Mouse (Mus musculus) heart, postnatal 0 days (tissue): ENCODE results near the gene Cldn10. TPM values are rescaled to one million over a fixed set of nuclear protein-coding genes. Genes with fewer than 3 reads are reported as not detected.

Source experiments
- ATAC-seq: fragments of 200-750 bp; cut with Nextera tagmentation; 2 replicates; pipeline ENCODE4 v1.8.0; 2017; ENCODE audit warnings: low read depth, moderate number of reproducible peaks, moderate library complexity; ENCODE audit not compliant: insufficient read depth
- DNase-seq: peaks from one replicate; pipeline ENCODE4 v3.0.0-alpha.2; 2016; ENCODE audit warnings: low spot score
- H3K27ac ChIP-seq: fragments of 300-500 bp; sonication (generic); 2 replicates; pipeline ENCODE4 v1.5.1; 2014; ENCODE audit warnings: low read depth, mild to moderate bottlenecking
- H3K27me3 ChIP-seq: fragments of 300-500 bp; sonication (generic); 2 replicates; pipeline ENCODE4 v1.6.1; 2014; ENCODE audit warnings: low read length, mixed read lengths; ENCODE audit not compliant: control insufficient read depth, insufficient read depth
- H3K36me3 ChIP-seq: fragments of 300-500 bp; sonication (generic); replicated peaks from 2 replicates; pipeline ENCODE4 v1.6.1; 2014; ENCODE audit warnings: low read length, mixed read lengths; ENCODE audit not compliant: control insufficient read depth, insufficient read depth
- H3K4me1 ChIP-seq: fragments of 300-500 bp; sonication (generic); 2 replicates; pipeline ENCODE4 v1.6.1; 2014; ENCODE audit warnings: antibody characterized with exemption; ENCODE audit not compliant: control insufficient read depth, insufficient read depth
- H3K4me2 ChIP-seq: fragments of 300-500 bp; sonication (generic); 2 replicates; pipeline ENCODE4 v1.6.1; 2014; ENCODE audit warnings: low read depth, mild to moderate bottlenecking, low read length, moderate library complexity
- H3K4me3 ChIP-seq: fragments of 300-500 bp; sonication (generic); 2 replicates; pipeline ENCODE4 v1.5.1; 2014; ENCODE audit warnings: low read depth, low read length
- H3K9ac ChIP-seq: fragments of 300-500 bp; sonication (generic); replicated peaks from 2 replicates; pipeline ENCODE4 v1.6.1; 2014; ENCODE audit warnings: low read depth, low read length, mixed read lengths
- H3K9me3 ChIP-seq: fragments of 300-500 bp; sonication (generic); replicated peaks from 2 replicates; pipeline ENCODE4 v1.6.1; 2016; ENCODE audit warnings: low read length; ENCODE audit not compliant: control insufficient read depth
- CTCF ChIP-seq: IDR thresholded peaks from 2 replicates; pipeline ENCODE4 v1.5.1; 2016; ENCODE audit warnings: antibody characterized with exemption, control low read depth, low read depth
- EP300 ChIP-seq: IDR thresholded peaks from 2 replicates; pipeline ENCODE4 v1.6.1; 2016; ENCODE audit warnings: antibody characterized with exemption, low read depth
- WGBS: fragments of 180-500 bp; shearing (Covaris S2); extraction: QIAGEN DNeasy Blood & Tissue Kit; methylation state at CpG from one replicate; pipeline ENCODE4 v1.1.7; 2014; 5-methylcytosine and 5-hydroxymethylcytosine counted together
- polyA plus RNA-seq: library from polyadenylated mRNA; unstranded; fragments of >200 nt; fragmentation: Nextera tagmentation; extraction: Ambion mirVana; gene quantifications from 2 replicates; pipeline ENCODE4 v1.2.1, GENCODE M21; 2015
- total RNA-seq: library from RNA; depleted of rRNA; stranded (reverse); fragments of >200 nt; gene quantifications from 2 replicates; pipeline ENCODE4 v1.2.3, GENCODE M21; 2014; ENCODE audit warnings: low replicate concordance

The Cldn10 gene
- total and polyA plus RNA-seq, 2 experiments from 2014 or later = 0.15 to 1.7 TPM

DNA sequence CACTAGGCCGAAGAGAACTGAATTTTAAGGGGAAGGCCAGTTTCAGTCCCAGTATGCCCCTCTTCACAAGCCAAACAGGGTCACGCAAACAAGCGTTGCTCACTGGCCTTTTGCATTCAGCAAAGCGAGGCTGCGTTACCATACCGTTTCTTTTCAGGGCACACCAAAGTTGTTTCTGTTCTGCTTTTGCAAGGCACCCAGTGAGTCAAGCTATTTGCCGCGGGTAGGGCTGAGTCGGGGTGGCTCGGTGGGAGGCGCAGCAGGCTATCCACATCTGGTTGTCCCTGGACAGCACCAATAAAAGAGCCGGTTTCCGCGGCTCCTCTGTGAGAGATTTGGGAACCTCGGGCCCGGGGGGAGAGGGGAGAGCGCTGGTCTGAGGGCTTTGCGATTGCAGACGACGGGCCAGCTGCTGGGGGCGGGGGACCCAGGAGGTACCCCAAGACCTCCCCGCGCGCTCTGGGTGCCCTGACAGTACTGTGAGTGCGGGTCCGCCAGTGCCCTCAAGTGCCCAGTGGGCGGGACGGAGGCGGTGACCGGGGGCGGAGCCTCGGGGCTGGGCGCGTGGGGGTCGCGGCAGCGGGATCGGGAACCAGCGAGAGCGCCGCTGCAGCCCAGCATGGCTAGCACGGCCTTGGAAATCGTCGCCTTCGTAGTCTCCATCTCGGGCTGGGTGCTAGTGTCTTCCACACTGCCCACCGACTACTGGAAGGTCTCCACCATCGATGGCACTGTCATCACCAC is 66.8 kb downstream of the Cldn10 start:
- H3K9ac ChIP-seq = peak overlapping the region; percentile 36; the same call in 1 of the 2 replicates
- no peaks in the 10 kb centered on the region for H3K36me3 ChIP-seq
- H3K4me1 ChIP-seq = peaks cover 9% of the 10 kb centered on the region
- peak overlapping the region; percentile 63 for H3K4me3 ChIP-seq
- ATAC-seq = 0 out of 2 replicates have a peak, but pooled peaks have one; percentile 51
- no peak for TF ChIP-seq EP300
- TF ChIP-seq CTCF = no peak
- no peak for DNase-seq
- no peaks in the 10 kb centered on the region for H3K9me3 ChIP-seq
- WGBS = 2% methylated on average over 45 of the region's 48 CpGs
- peak overlapping the region; percentile 98 for H3K4me2 ChIP-seq
- no peak overlapping the region for H3K27ac ChIP-seq
- peaks cover 21% of the 10 kb centered on the region for H3K27me3 ChIP-seq

DNA sequence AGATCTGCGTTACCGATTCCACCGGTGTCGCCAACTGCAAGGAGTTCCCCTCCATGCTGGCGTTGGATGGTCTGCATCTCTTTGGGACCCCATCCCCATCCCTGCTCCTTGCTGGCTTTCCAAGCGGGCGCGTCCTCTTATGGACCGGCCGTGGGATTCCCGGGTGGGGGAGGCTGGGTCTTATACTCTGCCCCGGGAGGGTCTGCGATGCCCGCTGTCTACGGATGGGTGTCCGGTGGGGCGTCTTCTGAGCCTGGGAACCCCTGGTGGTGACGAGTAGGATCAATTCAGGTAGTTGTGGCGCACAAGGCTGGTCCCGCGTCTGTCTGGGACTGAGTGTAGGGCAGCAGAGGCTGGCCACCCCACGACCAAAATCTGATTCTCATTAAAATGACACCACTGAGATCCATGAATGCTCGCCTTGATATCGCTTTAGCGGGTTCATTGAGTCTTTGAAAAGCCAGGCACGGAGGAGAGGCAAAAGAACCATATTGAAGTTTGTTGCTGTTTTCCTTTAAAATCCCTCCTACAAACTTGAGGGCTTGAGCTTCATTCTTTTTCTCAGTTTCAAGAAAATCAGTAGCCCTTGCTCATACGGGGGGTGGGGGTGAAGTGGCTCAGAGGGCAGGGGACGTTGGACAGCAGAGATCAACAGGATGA is 67.6 kb downstream of the Cldn10 start:
- H3K27ac ChIP-seq = no peak overlapping the region
- peak overlapping the region; percentile 36; the same call in 1 of the 2 replicates for H3K9ac ChIP-seq

DNA sequence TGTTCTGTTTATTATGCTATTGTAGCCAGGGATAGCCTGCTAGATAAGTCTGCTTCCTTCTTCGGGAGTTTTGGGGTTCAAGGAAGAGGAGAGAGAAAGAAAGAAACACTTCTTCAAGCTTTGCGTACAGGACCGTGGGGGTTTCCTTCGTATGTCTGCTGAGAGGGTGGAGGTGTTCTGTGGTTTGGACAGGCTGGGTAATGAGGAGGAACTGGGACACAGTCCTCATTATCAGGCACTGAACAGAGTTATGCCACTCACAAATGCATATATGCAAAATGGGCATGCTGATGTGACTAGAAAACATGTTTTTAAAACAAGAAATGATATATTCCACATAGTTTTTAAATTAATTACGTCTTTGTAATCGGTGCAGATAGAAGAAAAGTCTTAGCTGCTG is 68.9 kb downstream of the Cldn10 start:
- WGBS = 82% methylated on average over 6 of the region's 6 CpGs
- H3K9ac ChIP-seq = no peak overlapping the region
- H3K4me2 ChIP-seq = no peak overlapping the region
- H3K4me3 ChIP-seq = no peak overlapping the region
- H3K27me3 ChIP-seq = peaks cover 21% of the 10 kb centered on the region
- H3K36me3 ChIP-seq = no peaks in the 10 kb centered on the region
- H3K4me1 ChIP-seq = peaks cover 9% of the 10 kb centered on the region
- TF ChIP-seq CTCF (no peak), EP300 (no peak)
- ATAC-seq = no peak
- no peaks in the 10 kb centered on the region for H3K9me3 ChIP-seq
- no peak overlapping the region for H3K27ac ChIP-seq
- no peak for DNase-seq

More for the DNA sequence above, 67.6 kb downstream of the Cldn10 start:
- TF ChIP-seq CTCF (no peak), EP300 (no peak)
- Histone ChIP-seq H3K4me3 (peak overlapping the region; percentile 63), H3K4me1 (peaks cover 9% of the 10 kb centered on the region), H3K36me3 (no peaks in the 10 kb centered on the region), H3K4me2 (peak overlapping the region; percentile 98), H3K27me3 (peaks cover 21% of the 10 kb centered on the region), H3K9me3 (no peaks in the 10 kb centered on the region)
- ATAC-seq = no peak; the same call in 1 of the 2 replicates
- 2% methylated on average over 28 of the region's 28 CpGs for WGBS
- no peak for DNase-seq

DNA sequence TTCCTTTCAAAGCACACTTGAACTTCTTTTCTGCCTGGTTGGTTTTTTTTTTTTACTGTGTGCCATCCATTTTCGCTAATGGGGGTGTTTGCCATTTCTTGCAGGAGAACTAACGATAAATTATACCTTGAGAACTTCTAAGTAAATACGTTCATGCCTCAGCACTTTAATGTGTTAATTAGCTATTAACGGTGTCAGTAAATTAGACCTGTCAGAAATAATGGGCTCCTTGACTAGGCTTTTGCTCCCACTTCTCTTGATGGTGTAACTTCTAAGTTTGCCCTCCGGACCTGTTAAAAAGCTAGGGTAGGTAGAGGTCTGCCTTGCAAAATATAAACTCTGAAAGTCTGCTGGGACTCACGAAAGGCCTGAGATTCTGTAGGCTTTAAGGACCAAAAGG is 70.6 kb downstream of the Cldn10 start:
- Histone ChIP-seq H3K9ac (no peak overlapping the region), H3K4me2 (no peak overlapping the region), H3K4me1 (peaks cover 9% of the 10 kb centered on the region), H3K4me3 (no peak overlapping the region), H3K36me3 (no peaks in the 10 kb centered on the region), H3K27me3 (peaks cover 21% of the 10 kb centered on the region), H3K9me3 (no peaks in the 10 kb centered on the region), H3K27ac (no peak overlapping the region)
- WGBS = 75% methylated on average over 6 of the region's 6 CpGs
- TF ChIP-seq CTCF (no peak), EP300 (no peak)
- no peak for DNase-seq
- ATAC-seq = no peak

DNA sequence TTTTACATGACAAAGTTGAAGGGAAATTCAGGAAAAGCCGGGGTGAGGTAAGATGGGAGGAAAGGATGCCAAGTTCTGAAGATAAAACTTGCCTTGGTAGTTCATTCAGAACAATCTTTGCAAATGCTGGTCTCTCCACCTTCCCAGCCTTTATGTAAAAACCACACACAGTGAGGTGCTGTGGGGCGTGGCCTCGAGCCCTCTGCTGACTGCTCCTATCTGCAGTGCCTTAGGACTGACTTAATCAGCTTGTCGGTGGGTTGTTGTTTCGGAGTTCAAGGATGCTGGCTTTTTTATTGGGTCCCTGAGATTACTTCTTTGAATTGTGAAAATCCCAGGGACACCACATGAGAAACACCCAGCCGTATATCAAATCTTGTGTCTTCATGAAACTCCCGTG is 74.5 kb downstream of the Cldn10 start:
- Histone ChIP-seq H3K4me2 (no peak overlapping the region), H3K27me3 (0 out of 2 replicates have a peak, but pooled peaks cover 2% of the 10 kb centered on the region), H3K4me3 (no peak overlapping the region), H3K27ac (no peak overlapping the region), H3K9ac (no peak overlapping the region), H3K9me3 (no peaks in the 10 kb centered on the region), H3K4me1 (no peaks in the 10 kb centered on the region), H3K36me3 (no peaks in the 10 kb centered on the region)
- ATAC-seq (no peak), DNase-seq (no peak)
- 45% methylated on average over 7 of the region's 7 CpGs for WGBS
- TF ChIP-seq EP300 = no peak
- TF ChIP-seq CTCF = no peak
